Mouse (Mus musculus) lung, adult 2 months (tissue): ENCODE data around the gene Alk. TPM values are rescaled to one million over a fixed set of nuclear protein-coding genes. Genes with fewer than 3 reads are reported as not detected.

ENCODE experiments used
- DNase-seq: peaks from one replicate; pipeline ENCODE4 v3.0.0; 2022
- H3K4me1 ChIP-seq: fragments of 200-500 bp; 2 replicates; pipeline ENCODE4 v1.6.1; 2011; ENCODE audit warnings: low read length; ENCODE audit not compliant: control insufficient read depth, insufficient read depth
- H3K4me3 ChIP-seq: fragments of 200-500 bp; replicated peaks from 2 replicates; pipeline ENCODE3; 2011; ENCODE audit warnings: low read depth, mild to moderate bottlenecking, control low read depth, low read length; ENCODE audit errors: extremely low read depth
- CTCF ChIP-seq: fragments of 200-500 bp; IDR thresholded peaks from 2 replicates; pipeline ENCODE4 v1.5.1; 2011; ENCODE audit warnings: mild to moderate bottlenecking, low read length, control low read depth; ENCODE audit not compliant: insufficient read depth
- POLR2A ChIP-seq: fragments of 200-500 bp; IDR thresholded peaks from 2 replicates; pipeline ENCODE4 v1.6.1; 2011; ENCODE audit warnings: low read depth, mild to moderate bottlenecking, control low read depth, low read length, borderline replicate concordance; ENCODE audit errors: extremely low read depth
- WGBS: fragments of 180-500 bp; shearing (Covaris S2); methylation state at CpG from one replicate; pipeline ENCODE4 v1.1.7; 2018; 5-methylcytosine and 5-hydroxymethylcytosine counted together
- polyA plus RNA-seq: library from polyadenylated mRNA; depleted of rRNA; stranded (reverse); fragments of >200 nt; gene quantifications from 2 replicates; pipeline ENCODE4 v1.2.3, GENCODE M21; 2012

Alk gene
- polyA plus RNA-seq, 1 experiment = not detected

DNA sequence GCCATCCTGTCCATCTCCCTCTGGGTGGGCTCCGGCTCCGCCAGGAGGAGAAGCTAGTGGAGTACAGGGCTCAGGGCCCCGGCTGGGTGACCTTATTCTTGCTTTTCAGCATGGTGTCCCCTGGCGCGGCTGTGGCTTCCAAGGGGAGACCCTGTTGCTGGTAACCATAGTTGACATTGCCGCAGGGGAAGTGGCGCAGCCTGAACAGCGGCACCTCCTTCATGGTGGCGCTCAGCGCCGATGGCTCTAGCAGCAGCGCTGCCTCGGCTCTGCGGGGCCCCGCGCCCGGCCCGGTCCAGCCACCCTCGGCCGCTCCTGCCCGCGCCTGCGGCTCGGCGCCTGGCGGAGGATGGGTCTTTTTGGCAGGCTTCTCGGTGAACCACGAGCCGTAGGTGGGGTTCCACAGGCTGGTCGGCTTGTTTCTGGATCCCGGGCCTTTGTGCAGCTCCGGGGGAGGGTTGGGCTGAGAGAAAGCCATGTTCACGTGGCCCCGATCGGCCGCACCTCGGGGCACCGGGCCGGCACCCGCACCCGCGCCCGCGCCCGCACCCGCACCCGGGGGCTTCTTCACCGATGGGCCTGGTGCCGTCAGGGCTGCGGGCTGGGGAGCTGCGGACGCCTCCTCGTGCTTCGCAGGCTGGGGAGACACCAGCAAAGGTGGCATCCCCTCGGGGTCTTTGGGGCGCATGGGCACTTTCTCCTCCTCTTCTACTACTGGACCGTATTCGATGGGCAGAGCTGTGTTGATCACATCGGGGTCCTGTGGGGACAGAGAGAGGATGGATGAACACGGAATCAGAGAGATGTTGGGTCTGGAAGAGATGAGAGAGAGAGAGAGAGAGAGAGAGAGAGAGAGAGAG lies 734.8 kb downstream of the Alk start:
- TF ChIP-seq CTCF = no peak
- TF ChIP-seq POLR2A = no peak
- Histone ChIP-seq H3K4me1 (no peaks in the 10 kb centered on the region), H3K4me3 (no peak overlapping the region)
- WGBS = 6% methylated on average over 59 of the region's 60 CpGs
- DNase-seq = peak; percentile 8

DNA sequence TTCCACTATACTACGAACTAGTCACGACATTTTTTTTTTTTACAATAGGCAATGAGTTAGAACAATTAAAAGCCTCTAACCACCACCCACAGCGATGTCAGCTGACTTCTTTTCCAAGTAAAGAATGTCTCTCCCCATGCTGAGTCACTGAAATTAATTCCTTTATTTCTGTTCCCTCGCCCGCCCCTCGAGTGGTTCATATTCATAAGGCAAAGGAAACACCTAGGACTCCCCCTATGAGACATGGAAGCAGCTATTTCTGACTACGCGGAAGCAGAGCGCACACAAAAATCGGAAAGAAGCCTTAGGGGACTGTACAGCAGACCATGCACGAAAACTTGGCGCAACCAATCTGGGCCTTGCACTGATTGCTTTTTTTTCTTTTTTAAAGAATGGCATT lies 735.6 kb downstream of the Alk start:
- WGBS = 91% methylated on average over 12 of the region's 12 CpGs
- H3K4me1 ChIP-seq = no peaks in the 10 kb centered on the region
- TF ChIP-seq POLR2A (no peak), CTCF (no peak)
- DNase-seq = no peak
- H3K4me3 ChIP-seq = no peak overlapping the region

GRCm38 (mm10) chr17:71867892-71868291 lies 736.5 kb downstream of the Alk start:
- TF ChIP-seq CTCF (no peak), POLR2A (no peak)
- Histone ChIP-seq H3K4me3 (no peak overlapping the region), H3K4me1 (no peaks in the 10 kb centered on the region)
- 83% methylated on average over 2 of the region's 2 CpGs for WGBS
- DNase-seq = no peak

GRCm38 (mm10) chr17:71865437-71865836 lies 739.0 kb downstream of the Alk start:
- Histone ChIP-seq H3K4me1 (no peaks in the 10 kb centered on the region), H3K4me3 (no peak overlapping the region)
- TF ChIP-seq POLR2A (no peak), CTCF (no peak)
- 57% methylated on average over 5 of the region's 5 CpGs for WGBS
- DNase-seq = no peak

DNA sequence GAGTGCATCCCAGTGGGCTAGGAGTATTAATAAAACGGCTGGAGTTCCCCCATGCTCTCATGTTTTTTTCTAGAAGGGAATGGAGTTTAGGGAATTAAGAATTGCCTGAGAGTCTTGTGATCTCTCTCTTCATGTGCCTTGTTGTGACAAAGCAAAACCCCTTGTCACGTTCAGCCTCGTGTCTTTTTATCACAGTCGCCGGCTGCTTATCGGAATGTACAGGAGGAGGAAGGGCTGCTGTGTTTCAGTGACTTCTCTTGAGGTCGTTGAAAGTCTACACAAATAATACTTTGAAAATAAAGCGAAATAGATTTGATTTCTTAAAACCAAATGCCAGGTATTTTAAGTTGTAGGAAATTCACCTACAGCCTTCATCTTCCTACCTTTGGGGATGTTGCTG lies 740.4 kb downstream of the Alk start:
- no peaks in the 10 kb centered on the region for H3K4me1 ChIP-seq
- no peak for TF ChIP-seq POLR2A
- no peak for TF ChIP-seq CTCF
- 67% methylated on average over 8 of the region's 8 CpGs for WGBS
- H3K4me3 ChIP-seq = no peak overlapping the region
- DNase-seq = no peak

- no peak for DNase-seq
- 73% methylated on average over 4 of the region's 4 CpGs for WGBS
- no peak overlapping the region for H3K4me3 ChIP-seq
- H3K4me1 ChIP-seq = no peaks in the 10 kb centered on the region
- no peak for TF ChIP-seq POLR2A
- TF ChIP-seq CTCF = no peak
Measured at GRCm38 (mm10) chr17:71862895-71863294, 741.5 kb downstream of the Alk start.

DNA sequence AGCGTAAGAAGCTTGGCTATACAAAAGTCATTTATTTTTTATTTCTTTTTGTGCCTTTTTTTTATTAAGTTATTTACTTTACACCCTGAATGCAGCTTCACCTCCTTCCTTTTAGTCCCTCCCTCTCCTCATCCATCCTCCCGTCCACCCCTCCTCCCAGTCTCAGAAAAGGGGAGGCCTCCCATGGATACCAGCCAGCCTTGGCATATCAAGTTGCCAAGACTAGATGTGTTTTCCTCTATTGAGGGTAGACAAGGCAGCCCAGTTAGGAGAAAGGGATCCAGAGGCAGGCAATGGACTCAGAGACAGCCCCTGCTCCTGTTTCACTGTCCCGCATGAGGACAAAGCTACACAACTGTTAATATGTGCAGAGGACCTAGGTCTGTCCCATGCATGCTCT lies 742.2 kb downstream of the Alk start:
- 75% methylated on average over 3 of the region's 3 CpGs for WGBS
- TF ChIP-seq CTCF (no peak), POLR2A (no peak)
- DNase-seq = no peak
- no peaks in the 10 kb centered on the region for H3K4me1 ChIP-seq
- no peak overlapping the region for H3K4me3 ChIP-seq

- 92% methylated on average over 3 of the region's 3 CpGs for WGBS
- Histone ChIP-seq H3K4me3 (no peak overlapping the region), H3K4me1 (no peaks in the 10 kb centered on the region; the same call in 1 of the 2 replicates)
- no peak for TF ChIP-seq POLR2A
- TF ChIP-seq CTCF = no peak
- DNase-seq = no peak
Measured at GRCm38 (mm10) chr17:71831960-71832359, 772.5 kb downstream of the Alk start.

- TF ChIP-seq POLR2A (no peak), CTCF (no peak)
- 50% methylated on average over 12 of the region's 12 CpGs for WGBS
- Histone ChIP-seq H3K4me3 (no peak overlapping the region), H3K4me1 (no peaks in the 10 kb centered on the region)
- no peak for DNase-seq
Measured at GRCm38 (mm10) chr17:71828647-71829414, 775.6 kb downstream of the Alk start.

DNA sequence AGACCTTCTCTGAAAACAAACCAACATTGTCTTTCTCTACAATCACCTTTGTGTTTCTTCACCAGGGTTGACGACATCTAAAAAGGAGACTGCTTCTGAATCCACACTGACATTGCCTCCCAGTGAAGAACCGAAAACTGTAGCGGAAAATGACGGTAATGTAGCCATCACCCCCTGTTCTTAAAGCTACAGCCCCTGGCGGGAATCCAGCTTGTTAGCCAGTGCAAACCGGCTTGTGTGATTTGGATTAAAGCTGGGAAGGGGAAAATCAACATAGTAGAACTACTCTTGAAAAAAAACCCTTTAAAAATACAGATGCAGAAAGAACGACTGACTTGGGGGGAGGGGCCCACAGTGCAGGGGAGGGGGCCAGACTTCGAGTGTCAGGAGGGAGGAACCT lies 776.8 kb downstream of the Alk start:
- 60% methylated on average over 8 of the region's 8 CpGs for WGBS
- no peak for DNase-seq
- TF ChIP-seq CTCF (no peak), POLR2A (no peak)
- H3K4me1 ChIP-seq = no peaks in the 10 kb centered on the region
- no peak overlapping the region for H3K4me3 ChIP-seq
